Comparison of ENCODE assay signal across 15 mouse cellular contexts in the genomic region with DNA sequence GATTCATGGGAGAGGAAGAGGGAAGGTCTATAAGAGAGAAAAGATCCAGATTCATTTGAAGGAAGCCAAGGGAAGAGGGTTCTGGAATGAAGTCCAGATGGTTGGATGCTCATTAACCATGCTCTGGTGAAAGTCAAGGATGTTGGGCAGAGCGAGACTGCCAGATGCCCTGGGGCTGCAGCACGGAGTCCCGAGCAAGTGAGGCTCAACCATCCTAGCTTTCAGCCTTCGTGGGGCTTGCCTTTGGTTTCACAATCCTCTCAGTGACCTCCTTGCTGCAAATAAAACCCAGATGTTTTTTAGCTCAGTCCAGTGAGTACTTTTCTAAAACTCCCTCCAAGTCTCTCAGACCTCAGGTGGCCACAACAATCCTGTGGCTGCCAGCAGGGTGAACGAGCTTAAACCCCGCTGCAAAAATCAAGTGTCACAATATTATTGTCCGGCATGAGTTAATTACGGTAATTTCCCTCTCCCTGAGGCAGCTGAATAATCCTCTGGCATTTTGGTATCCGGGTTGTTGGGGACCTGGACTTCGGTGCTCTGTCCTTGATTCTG.
DNase-seq lines count a peak whose midpoint lies in the region; ATAC-seq and TF ChIP-seq lines count a peak whose summit lies in the region.
"Had no signal": no experiment of that assay in that cellular context is flagged by ENCODE, and none has a peak within 500 bp of the region (broad histone marks: within the 10 kb centered on the region; RNA-seq: fewer than 3 reads in every experiment).

No protein-coding gene starts in this region.

- peaks cover 16% of the 10 kb centered on the region for H3K4me1 ChIP-seq in forebrain, embryonic 10.5 days
- H3K4me1 ChIP-seq in forebrain, embryonic 12.5 days: no peaks in the 10 kb centered on the region
- H3K4me1 ChIP-seq in kidney, postnatal 0 days (replicated peaks; ENCODE audit: insufficient read depth, low read length): no peaks in the 10 kb centered on the region
- peaks cover 16% of the 10 kb centered on the region for H3K4me1 ChIP-seq in embryonic facial prominence, embryonic 15.5 days
- H3K4me1 ChIP-seq: heart, embryonic 15.5 days; midbrain, embryonic 15.5 days had no signal

- H3K4me2 ChIP-seq in forebrain, embryonic 12.5 days: no peak overlapping the region
- no peak overlapping the region for H3K4me2 ChIP-seq in kidney, postnatal 0 days (ENCODE audit: low read length)
- H3K4me2 ChIP-seq in embryonic facial prominence, embryonic 15.5 days (replicated peaks): 0 out of 2 replicates have a peak overlapping the region, but pooled peaks have one; percentile 21
- H3K4me2 ChIP-seq: heart, embryonic 15.5 days; hindbrain, embryonic 14.5 days; midbrain, embryonic 15.5 days had no signal

- peaks cover 4% of the 10 kb centered on the region; the same call in 1 of the 2 replicates for H3K9me3 ChIP-seq in forebrain, embryonic 10.5 days
- 0 out of 2 replicates have a peak, but pooled peaks cover 3% of the 10 kb centered on the region for H3K9me3 ChIP-seq in forebrain, embryonic 12.5 days
- no peaks in the 10 kb centered on the region for H3K9me3 ChIP-seq in kidney, postnatal 0 days (replicated peaks; ENCODE audit: low read length)
- H3K9me3 ChIP-seq in embryonic facial prominence, embryonic 15.5 days (replicated peaks): no peaks in the 10 kb centered on the region
- H3K9me3 ChIP-seq: heart, embryonic 15.5 days; midbrain, embryonic 15.5 days had no signal

- no peaks in the 10 kb centered on the region for H3K27me3 ChIP-seq in forebrain, embryonic 10.5 days (ENCODE audit: poor library complexity, severe bottlenecking)
- no peaks in the 10 kb centered on the region for H3K27me3 ChIP-seq in forebrain, embryonic 12.5 days
- H3K27me3 ChIP-seq in kidney, postnatal 0 days (ENCODE audit: insufficient read depth, low read length): no peaks in the 10 kb centered on the region
- H3K27me3 ChIP-seq in embryonic facial prominence, embryonic 15.5 days: no peaks in the 10 kb centered on the region
- H3K27me3 ChIP-seq: heart, embryonic 15.5 days; midbrain, embryonic 15.5 days had no signal

- TF ChIP-seq CTCF in kidney, postnatal 0 days (IDR thresholded peaks at IDR 0.05; ENCODE audit: low read depth): no peak

- WGBS in forebrain, embryonic 10.5 days: 61% methylated on average over 10 of the region's 10 CpGs
- WGBS in forebrain, embryonic 12.5 days: 50% methylated on average over 10 of the region's 10 CpGs
- 28% methylated on average over 10 of the region's 10 CpGs for whole genome bisulfite sequencing in kidney, postnatal 0 days
- 16% methylated on average over 10 of the region's 10 CpGs for WGBS in embryonic facial prominence, embryonic 15.5 days

- DNase-seq in forebrain, embryonic 10.5 days (ENCODE audit: extremely low spot score, low spot score): no peak
- peak; percentile 28 for DNase-seq in kidney, postnatal 0 days (ENCODE audit: low spot score)
- DNase-seq in kidney, postnatal 14 days: no peak
- DNase-seq in skeletal muscle tissue, adult 2 months (ENCODE audit: low read depth, low spot score): peak; percentile 47
- DNase-seq in ovary, postnatal 10 days (ENCODE audit: low spot score): no peak
- DNase-seq: adrenal gland, postnatal 14 days; cerebellum, postnatal 36 days; right cerebral cortex, postnatal 4 days had no signal

- no peaks in the 10 kb centered on the region for H3K36me3 ChIP-seq in forebrain, embryonic 10.5 days (replicated peaks)
- H3K36me3 ChIP-seq in forebrain, embryonic 12.5 days (replicated peaks): no peaks in the 10 kb centered on the region
- no peaks in the 10 kb centered on the region for H3K36me3 ChIP-seq in kidney, postnatal 0 days (ENCODE audit: insufficient read depth, low read length)
- no peaks in the 10 kb centered on the region for H3K36me3 ChIP-seq in embryonic facial prominence, embryonic 15.5 days
- H3K36me3 ChIP-seq: heart, embryonic 15.5 days; midbrain, embryonic 15.5 days had no signal

- H3K4me3 ChIP-seq in forebrain, embryonic 10.5 days: no peak overlapping the region
- no peak overlapping the region for H3K4me3 ChIP-seq in forebrain, embryonic 12.5 days (replicated peaks)
- H3K4me3 ChIP-seq in kidney, postnatal 0 days (replicated peaks; ENCODE audit: low read depth, low read length): no peak overlapping the region
- H3K4me3 ChIP-seq in embryonic facial prominence, embryonic 15.5 days (replicated peaks): no peak overlapping the region
- H3K4me3 ChIP-seq: heart, embryonic 15.5 days; midbrain, embryonic 15.5 days had no signal

- H3K27ac ChIP-seq in forebrain, embryonic 10.5 days: peak overlapping the region; percentile 62; the same call in 1 of the 2 replicates
- H3K27ac ChIP-seq in forebrain, embryonic 12.5 days: no peak overlapping the region
- H3K27ac ChIP-seq in kidney, postnatal 0 days: no peak overlapping the region
- H3K27ac ChIP-seq in embryonic facial prominence, embryonic 15.5 days (replicated peaks): peak overlapping the region; percentile 53
- H3K27ac ChIP-seq: heart, embryonic 15.5 days; hindbrain, embryonic 14.5 days; liver, embryonic 14.5 days; midbrain, embryonic 15.5 days had no signal

- ATAC-seq in forebrain, embryonic 12.5 days (ENCODE audit: low FRiP score): no peak
- ATAC-seq in kidney, postnatal 0 days (replicated peaks; ENCODE audit: low FRiP score, low read depth): no peak
- peak; percentile 82 for ATAC-seq in embryonic facial prominence, embryonic 15.5 days (ENCODE audit: insufficient number of reproducible peaks, low FRiP score, low TSS enrichment, low read depth)
- no peak for ATAC-seq in inflammation-experienced regulatory T-cells, adult 6 months
- ATAC-seq: midbrain, embryonic 15.5 days had no signal

- H3K9ac ChIP-seq in forebrain, embryonic 12.5 days: no peak overlapping the region
- H3K9ac ChIP-seq in kidney, postnatal 0 days (ENCODE audit: low read depth, low read length): no peak overlapping the region
- no peak overlapping the region for H3K9ac ChIP-seq in embryonic facial prominence, embryonic 15.5 days
- H3K9ac ChIP-seq: heart, embryonic 15.5 days; hindbrain, embryonic 14.5 days; liver, embryonic 14.5 days; midbrain, embryonic 15.5 days had no signal

Comparison
In these comparisons a context has a peak if more than half of its experiments do, and no peak if none do; other contexts are left out.
1. DNase-seq: peak in kidney, postnatal 0 days (single experiment) and skeletal muscle tissue, adult 2 months (single experiment); none in forebrain, embryonic 10.5 days (single experiment), kidney, postnatal 14 days (single experiment) and ovary, postnatal 10 days (single experiment).
2. H3K27ac ChIP-seq: peak in forebrain, embryonic 10.5 days (single experiment) and embryonic facial prominence, embryonic 15.5 days (single experiment); none in forebrain, embryonic 12.5 days (single experiment) and kidney, postnatal 0 days (single experiment).